Mouse (Mus musculus) CH12F3 (cell line): ENCODE measurements around the gene Olfr411.

ENCODE experiments used
- in situ Hi-C: fragments of 300-500 bp; cut with MboI; formaldehyde crosslinking; loops from 2 replicates; pipeline ENCODE4 v1.14.3; 2020; ENCODE audit warnings: low sequenced_read_pairs

Gene Olfr411

GRCm38 (mm10) chr11:74352550-74352949, at the start of gene Olfr411:
TSS of gene Olfr411 (minus strand) at chr11:74352650.
- in situ Hi-C loops: no loop called here

- in situ Hi-C loops: no loop called here
These were observed 49.7 kb upstream of the Olfr411 start for GRCm38 (mm10) chr11:74402126-74402525.

DNA sequence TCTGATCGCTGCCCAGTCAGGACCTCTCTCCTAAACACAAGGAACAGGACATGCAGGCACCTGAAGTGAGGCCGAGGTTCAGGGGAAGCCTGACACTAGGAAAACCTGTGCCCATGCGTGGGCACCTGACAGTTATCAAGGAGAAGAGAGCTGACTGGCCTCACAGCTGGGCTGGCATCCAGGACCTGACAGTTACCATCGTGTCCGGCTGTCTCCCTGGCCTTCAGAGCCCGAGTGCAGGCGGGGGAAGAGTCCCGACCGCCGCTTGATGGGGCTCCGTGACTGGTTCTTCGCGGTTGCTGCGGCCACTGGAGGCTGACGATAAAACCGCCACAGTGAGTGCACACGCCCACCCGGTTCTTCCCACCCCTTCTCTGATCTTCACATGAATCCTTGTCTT, 43.1 kb upstream of the Olfr411 start:
- in situ Hi-C loops: no loop called here

- in situ Hi-C loops: loop anchor here (5.0 kb wide), 1 partner anchor 144 kb away; no protein-coding TSS in a partner anchor
These were observed 41.0 kb upstream of the Olfr411 start for GRCm38 (mm10) chr11:74393489-74393888.

DNA sequence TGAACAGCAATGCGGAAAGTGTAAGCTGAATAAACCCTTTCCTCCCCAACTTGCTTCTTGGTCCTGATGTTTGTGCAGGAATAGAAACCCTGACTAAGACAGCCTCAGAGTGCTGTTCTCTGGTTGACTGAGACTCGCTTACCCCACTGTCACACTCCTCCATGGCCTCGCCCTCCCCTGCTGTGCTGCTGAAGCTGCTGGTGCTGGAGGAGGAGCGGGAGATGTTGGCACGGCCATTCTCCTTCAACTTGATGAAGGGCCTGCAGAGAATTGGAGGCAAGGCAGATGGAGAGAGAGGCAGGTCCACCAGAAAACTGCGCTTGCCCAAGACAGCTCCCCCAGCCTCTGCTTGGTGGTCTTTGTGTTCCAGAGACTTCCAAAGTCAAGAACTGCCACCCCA, 40.5 kb upstream of the Olfr411 start:
- in situ Hi-C loops: loop anchor here (5.0 kb wide), 1 partner anchor 144 kb away; no protein-coding TSS in a partner anchor

DNA sequence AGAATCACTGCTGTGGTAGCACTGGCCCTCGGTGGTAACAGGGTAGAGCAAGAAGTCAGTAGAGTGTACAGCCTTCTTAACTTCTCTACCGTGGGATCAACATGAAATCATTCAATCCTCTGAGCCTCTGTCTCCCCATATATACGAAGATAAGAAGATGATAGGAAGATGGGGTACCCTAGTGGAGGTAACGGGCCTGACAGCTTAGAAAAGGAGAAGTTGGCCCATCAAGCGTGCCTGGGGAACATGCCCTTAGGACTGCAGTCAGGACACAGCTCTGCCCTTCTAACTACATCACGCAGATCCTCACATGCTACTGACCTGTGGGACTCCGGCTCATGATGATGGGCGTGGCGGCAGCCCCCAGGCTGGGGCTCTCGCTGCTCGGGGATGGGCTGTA, 39.4 kb upstream of the Olfr411 start:
- in situ Hi-C loops: loop anchor here (5.0 kb wide), 1 partner anchor 145 kb away; no protein-coding TSS in a partner anchor

DNA sequence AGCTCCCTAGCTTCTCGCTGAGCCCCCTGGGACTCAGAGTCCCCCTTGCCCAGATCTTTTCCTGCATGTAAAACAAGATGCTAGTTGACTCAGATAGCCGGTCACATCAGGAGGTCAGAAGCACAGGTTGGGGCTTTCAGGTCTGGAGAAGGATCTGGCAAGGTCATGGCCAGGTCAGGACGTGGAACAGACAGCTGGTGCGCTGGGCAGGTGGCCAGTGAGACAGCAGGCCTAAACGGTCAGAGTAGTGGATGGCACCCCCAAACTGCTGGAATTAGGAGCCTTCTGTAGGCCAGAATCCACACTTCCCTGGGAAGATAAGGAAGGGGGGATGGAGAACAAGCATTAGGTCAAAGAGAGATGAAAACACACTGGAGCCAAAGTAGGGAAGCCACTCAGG, 34.8 kb upstream of the Olfr411 start:
- in situ Hi-C loops: no loop called here

GRCm38 (mm10) chr11:74385674-74386073, 33.2 kb upstream of the Olfr411 start:
- in situ Hi-C loops: no loop called here

GRCm38 (mm10) chr11:74379166-74379873, 26.9 kb upstream of the Olfr411 start:
- in situ Hi-C loops: no loop called here

DNA sequence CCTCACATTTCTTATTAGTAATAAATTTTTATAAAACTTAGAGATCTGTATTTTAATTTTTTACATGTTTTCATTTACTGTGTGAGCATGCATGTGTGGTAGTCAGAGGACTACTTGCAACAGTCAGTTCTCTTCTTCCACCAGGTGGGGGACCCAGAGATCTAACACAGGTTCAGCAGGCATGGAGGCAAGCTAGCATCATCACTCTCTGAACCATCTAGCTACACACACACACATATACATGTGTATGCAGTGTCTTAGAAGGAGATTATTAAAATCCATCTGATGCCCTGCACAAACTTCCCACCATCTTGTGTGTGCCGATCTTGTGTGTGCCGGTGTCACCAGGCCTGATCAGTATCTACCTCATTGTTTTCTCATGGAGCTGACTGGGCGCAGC, 24.4 kb upstream of the Olfr411 start:
- in situ Hi-C loops: no loop called here

DNA sequence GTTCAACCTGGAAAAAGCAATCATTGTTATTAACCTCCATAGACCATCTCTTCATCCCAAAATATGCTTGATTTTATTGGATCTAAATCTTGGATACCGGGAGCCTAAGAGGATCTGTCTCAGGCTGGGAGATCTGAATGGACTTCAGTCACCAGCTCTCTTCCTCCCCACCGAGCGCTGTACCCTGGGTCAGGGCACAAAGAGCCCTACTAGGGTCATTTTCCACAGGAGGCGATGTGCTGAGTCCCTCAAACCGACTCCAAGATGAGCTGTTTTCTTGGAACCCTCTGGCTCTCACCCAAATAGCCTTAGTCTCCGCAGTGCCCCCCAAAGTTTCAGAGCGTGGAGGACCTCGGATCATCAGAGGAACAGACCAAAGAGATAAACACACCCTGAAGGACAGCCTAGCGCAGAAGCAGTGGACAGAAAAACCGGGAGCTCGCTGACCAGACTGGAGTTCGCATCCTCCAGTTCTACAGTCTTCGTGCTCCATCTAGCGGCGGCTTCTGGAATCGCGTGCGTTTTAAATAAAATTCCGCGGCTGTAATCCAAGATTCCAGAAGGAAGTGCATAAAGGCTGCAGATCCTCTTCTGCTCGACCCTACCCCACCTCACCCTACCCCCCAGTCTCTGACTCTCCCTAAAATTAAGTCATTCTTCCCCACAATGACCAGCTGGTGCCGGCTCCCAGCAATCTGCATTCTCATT, 19.1 kb upstream of the Olfr411 start:
- in situ Hi-C loops: no loop called here

DNA sequence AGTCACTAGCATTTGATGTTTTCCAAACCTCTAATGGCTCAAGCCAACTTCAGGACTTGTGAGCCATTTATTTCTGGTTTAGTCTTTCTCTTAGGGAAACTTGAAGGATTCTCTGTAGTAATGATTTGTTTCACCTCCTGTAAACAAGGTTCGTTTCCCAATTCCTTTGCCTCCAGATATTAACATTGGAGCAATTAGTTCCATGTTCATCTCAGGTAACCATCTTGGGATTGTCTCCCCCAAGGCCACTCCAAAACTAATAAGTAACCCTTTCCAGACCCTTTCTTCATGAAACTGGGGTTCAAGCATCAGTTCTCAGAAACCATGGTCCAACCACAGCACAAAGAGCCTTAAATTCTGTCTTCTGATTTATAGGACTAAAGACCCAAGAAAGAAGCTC, 9.3 kb upstream of the Olfr411 start, which contains the start of gene Olfr412:
TSS of gene Olfr412 (plus strand) at position 301 of the 400 bp plus-strand sequence.
- in situ Hi-C loops: no loop called here

DNA sequence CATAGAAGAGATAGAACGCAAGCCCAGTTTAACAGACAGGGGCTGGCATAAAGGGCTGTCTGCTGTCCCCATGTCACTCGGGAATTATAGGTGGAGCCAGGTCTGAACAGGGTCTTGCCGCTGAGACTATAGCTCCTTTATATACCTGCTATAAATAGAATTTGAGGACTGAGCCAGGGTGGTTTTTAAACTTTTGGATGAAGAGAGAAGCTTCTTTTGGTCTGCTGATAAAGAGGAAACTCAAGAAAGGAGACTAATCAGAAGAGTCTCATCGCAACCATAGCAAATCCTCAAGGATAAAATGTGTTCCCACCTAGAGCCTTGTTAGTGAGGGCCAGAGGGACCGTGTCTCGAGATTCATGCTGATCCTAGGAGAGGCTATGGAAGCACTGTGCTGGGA, 14.5 kb downstream of the Olfr411 start, which contains the start of gene Olfr410:
TSS of gene Olfr410 (minus strand) at position 101 of the 400 bp plus-strand sequence.
- in situ Hi-C loops: no loop called here

- in situ Hi-C loops: no loop called here
These were observed 23.7 kb downstream of the Olfr411 start for GRCm38 (mm10) chr11:74328781-74329180.

DNA sequence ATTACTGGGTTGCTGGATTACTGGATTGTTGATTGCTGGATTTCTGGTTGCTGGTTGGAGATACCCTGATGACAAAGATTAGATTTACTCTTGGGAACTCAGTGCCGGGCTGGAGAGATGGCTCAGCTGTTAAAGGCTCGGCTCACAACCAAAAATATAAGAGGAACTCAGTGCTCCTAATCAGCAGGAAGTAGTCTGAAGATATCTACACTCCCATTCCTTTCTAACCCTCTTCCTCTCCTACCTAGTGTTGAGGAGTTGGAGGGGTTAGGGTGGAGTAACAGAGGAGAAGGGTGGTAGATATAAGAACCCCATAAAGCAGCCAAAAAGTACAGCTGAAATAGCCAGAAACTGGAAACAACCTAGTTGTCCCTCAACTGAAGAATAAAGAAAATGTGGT, 26.4 kb downstream of the Olfr411 start:
- in situ Hi-C loops: no loop called here
